Mouse (Mus musculus) ES-E14 (cell line): ENCODE measurements around the gene Klhl9.

Experiments used
- CHD2 ChIP-seq: IDR thresholded peaks from 2 replicates; pipeline ENCODE4 v1.6.1; 2014; ENCODE audit warnings: mild to moderate bottlenecking, low read depth, low read length, inconsistent platforms
- ZC3H11A ChIP-seq: IDR thresholded peaks from 2 replicates; pipeline ENCODE4 v1.6.1; 2012; ENCODE audit warnings: low read depth, mild to moderate bottlenecking, inconsistent platforms, low read length, borderline replicate concordance

- TF ChIP-seq CHD2 (no peak), ZC3H11A (no peak)
Measured at GRCm38 (mm10) chr4:88714281-88714680, 8.0 kb downstream of the Klhl9 start.
